Mouse (Mus musculus) layer of hippocampus, adult 8-10 months (tissue): Measurements from ENCODE around the gene Tmem38b. TPM values are rescaled to one million over a fixed set of nuclear protein-coding genes. Genes with fewer than 3 reads are reported as not detected.

Experiments
- DNase-seq, 2 experiments: peaks; one replicate each; pipeline ENCODE4 v3.0.0; 2022; ENCODE audit warnings: low spot score in 2 of 2
- total RNA-seq, 4 experiments: library from RNA; stranded (reverse); gene quantifications; 2 replicates each; pipeline ENCODE4 v1.2.4; 2022

Gene Tmem38b
- total RNA-seq, 4 experiments from 2014 or later, result 13.4 to 18.8 (median 17.3) TPM

DNA sequence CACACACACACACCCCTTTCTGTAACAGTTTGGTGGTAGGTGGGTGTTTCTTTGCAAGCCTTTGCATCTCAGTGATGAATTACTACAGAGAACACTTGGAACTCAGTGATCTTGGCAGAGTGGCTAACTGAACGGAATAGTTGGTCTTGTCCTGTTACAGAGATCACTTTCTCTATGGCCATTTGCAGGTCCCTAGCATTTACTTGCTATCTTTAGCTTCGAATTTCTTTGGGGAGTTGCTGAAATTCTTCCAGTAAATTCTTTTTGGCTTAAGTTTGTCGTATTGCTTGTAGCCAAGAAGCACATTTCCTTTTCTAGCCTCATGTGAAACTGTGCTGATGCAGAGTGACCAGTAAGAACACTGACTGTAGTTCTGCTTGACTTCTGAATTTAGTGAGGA is 3.1 kb downstream of the Tmem38b start:
- no peak for DNase-seq

DNA sequence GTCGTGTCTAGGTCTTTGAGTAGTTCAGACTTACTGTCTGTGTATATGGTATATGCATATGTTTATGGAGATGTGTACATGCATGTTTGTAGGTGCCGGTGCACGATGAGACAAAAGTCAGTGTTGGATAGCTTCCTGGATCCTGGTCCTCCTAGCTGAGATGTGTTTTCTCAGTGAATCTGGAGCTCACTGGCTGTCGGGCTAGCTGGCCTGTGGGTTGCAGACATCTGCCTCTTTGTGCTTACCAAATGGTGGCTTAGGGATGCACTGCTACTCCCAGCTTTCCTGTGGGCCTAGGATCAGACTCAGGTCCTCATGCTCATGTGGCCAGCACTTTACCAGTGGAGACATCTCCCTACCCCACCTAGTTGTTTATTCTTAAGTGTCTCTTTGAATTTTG is 4.2 kb downstream of the Tmem38b start:
- peak; percentile 39 to 47 for DNase-seq

DNA sequence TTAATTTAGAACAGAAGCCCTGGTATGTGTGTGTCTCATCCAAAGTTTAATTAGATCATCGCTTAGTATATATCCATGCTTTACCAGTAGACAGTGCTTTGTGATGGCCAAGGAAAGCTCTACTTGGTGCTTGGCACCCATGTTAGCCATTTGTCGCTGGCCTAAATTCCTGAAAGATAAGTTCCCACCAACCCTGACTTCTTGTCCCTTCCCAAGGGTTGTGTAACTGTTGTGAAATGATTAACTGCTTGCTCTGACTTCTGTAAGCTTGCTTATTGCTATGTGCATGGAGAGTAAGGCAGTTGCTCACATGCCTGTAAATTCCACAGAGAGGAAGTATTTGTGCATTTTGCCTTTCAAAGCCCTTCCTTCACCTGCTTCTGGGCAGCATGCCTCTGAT is 4.7 kb downstream of the Tmem38b start:
- DNase-seq, result no peak

DNA sequence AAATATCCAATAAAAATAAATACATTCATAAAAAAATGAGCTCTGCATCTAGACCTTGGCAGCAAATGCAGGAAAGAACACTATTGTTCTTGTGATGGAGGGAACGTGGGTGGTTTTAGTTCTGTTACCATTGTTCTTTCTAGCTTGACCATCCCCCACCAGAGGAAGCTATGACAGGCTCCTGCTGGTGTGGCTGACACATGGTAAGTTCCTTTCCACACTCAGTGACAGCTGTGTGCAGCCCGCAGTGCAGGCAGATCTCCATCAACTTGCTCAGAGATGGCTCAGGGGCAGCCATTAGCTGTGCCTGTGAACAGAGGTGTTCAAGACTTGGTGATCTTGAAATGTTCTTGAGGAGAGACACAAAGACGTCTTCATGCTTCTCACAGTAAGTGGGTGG is 6.5 kb downstream of the Tmem38b start:
- peak; percentile 36 to 43 for DNase-seq

DNA sequence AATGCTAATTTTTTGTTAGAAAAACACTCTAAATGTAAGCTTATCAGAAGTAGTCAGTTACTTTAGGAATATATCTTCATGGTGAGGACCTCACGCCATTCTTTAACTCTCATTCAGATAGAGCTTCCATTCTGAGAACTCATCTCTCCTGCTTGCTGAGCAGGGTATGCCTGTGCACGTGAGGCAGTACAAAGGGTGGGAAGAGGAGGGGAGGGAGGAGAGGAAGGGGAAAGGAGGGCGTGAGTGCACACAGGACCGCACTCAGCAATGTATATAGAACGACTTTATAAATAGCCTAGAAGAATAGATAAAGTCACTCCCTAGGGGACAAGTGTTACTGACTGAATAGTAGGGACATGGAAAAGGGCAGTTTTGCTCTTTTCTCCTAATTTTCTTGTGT is 11.1 kb downstream of the Tmem38b start:
- no peak for DNase-seq

DNA sequence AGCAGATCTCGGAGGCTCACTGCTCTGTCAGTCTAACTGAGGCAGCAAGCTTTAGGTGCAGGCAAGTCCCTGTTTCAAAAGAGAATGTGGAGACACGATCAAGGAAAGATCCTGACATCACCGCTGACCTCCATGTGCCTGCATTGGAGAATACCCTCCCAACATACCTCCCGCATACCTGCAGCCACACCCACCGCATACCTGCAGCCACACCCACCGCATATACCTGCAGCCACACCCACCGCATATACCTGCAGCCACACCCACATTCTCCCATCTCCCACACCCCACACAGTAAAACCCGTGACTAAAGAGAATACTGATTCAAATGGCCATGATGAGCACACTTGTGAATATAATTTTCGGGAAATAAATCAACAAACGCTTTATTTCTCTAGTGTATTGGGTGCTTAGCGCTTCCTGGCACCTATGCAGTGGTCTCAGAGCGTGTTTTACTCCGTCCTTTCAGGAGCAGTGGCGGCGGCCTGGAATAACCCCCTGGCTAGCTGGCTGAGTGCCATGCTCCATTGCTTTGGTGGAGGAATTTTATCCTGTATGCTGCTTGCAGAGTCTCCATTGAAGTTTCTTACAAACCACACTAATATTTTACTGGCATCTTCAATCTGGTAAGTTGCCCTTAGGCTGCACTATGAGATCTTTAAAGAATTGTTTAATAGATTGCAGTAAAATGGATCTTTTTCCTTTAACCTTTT is 14.5 kb downstream of the Tmem38b start:
- no peak for DNase-seq

DNA sequence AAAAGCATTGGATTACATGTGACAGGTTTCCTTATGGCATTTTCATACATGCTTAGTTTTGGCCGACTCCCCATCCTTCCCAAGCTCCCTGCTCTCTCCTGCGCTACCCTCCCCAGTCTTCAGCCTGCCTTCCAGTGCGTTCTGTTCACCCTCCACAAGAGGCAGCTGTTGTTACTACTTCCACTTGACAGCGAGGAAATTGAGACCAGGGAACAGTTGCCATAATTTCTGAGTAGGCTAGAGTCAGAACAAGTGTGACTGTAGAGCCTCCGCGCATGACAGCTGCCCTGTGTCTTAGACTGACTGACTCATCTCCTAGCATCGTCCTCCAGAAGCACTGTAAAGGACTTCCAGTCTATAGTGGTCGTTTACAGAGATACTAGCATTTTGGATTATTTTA is 17.7 kb downstream of the Tmem38b start:
- peak; percentile 38 to 50 for DNase-seq

DNA sequence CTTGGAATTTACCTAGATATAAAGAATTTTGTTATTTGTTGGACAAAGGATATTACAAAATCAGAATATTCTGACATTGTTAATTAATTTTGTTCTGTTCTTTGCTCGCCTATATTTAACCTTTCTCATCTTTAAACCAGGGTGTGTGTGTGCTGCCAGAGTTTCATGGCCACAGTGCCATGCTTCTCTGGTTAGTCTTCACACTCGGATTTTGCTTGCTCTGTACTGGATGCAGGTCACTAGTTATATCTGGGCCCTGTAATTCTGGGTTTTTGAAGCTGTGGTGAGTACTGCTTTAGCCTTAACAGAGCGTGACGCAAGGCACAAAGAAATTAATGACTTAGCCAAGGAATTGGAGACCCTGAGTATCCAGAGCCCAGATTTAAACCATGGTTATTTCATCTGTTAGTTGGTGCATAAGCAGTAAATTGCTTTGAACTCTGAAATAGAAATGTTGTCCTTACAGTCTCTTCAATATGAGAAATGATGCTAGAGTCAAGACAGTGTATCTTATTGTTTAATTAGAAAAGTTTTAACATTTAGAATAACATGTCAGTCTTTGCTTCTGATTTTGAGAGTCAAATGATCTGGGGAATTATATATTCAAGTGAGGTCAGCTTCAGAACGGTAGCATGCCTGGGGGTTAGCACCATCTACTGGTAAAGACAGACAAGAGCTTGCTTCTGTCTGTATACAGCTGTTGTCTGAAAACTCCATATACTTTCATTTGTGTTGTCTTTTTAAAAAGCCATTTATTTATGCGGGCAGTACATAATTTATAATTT is 19.2 kb downstream of the Tmem38b start:
- peak in 1 of 2 experiments; percentile 26 for DNase-seq

DNA sequence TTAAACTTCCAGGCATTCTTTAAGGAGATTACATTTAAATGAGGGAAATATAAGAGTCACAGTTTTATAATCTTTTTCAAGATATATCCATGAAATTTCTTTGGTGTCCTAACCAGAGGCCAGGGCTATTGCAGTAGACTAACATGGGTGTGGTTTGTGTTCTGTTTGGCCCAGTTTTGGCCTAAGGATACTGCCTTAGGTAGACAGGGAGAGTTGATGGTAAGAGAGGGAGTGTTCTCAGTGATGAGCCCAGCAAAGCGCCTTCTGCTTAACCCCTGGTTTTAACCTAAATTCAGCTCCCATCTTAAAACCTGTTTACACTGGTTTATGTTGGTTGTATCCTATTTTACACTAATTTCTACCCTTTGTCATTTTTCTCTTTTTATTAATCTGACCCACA is 19.8 kb downstream of the Tmem38b start:
- DNase-seq, result no peak

DNA sequence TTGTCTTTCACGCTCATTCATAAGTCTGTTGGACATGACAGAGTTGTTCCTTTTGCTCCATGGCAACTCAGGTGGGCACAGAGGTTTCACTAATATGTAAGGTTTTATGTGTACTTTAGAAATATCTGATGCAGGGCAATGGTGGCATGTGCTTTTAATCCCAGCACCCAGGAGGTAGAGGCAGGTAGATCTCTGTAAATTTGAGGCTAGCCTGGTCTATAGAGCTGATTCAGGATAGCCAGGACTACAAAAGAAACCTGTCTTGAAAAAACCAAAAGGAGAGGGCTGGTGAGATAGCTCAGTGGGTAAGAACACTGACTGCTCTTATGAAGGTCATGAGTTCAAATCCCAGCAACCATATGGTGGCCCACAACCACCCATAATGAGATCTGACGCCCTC is 20.5 kb downstream of the Tmem38b start:
- no peak for DNase-seq

DNA sequence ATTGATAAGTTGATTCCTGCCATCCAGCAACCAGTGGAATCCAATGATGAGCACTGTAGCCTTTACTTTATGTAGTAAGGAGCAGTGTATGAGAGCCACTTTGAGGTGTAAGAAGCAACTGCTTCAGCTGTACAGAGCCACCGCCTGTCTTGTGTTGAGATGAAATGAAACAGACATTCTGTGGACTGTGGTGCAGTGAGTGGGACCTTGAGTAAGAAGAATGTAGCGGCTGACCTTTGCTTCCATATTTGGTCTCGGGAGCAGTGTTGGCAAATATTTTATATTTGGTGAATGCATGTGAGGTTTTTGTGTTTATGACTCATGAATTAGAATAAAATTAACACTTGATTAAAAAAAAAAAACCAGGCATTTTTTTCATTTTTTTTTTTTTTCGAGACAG is 21.7 kb downstream of the Tmem38b start:
- no peak for DNase-seq

DNA sequence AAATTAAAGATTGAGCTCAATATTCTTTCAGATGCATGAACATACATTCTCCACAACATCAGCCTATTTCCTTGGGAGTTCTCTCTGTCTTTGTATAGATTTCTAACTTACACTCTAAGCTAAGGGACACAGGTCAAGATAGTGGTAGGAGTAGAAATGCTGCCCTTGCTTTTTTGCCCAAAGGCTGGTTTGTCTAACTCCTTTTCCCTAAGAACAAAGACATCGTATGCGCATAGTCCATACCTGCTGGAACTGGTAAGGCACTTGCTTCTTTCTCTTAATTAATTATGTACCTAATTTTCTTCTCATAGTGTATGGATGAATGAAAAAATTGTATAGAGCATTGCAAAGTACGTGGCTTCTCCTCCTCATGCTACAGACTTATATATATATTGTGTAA is 22.5 kb downstream of the Tmem38b start:
- DNase-seq, result no peak

DNA sequence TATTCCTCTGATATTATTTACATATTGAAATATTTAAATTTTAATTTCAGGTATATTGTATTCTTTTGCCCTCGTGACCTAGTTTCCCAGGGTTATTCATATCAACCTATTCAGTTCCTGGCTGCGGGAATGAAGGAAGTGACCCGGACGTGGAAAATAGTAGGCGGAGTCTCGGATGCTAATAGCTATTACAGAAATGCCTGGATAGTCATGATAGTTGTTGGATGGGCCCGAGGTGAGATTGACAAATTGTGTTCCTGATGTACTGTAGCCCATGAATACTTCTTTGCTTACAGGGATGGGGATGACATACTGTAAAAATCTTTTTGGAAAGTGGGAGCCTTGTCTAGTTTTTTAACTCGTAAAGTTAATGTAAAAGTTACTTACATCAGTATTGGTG is 23.0 kb downstream of the Tmem38b start:
- DNase-seq, result no peak

DNA sequence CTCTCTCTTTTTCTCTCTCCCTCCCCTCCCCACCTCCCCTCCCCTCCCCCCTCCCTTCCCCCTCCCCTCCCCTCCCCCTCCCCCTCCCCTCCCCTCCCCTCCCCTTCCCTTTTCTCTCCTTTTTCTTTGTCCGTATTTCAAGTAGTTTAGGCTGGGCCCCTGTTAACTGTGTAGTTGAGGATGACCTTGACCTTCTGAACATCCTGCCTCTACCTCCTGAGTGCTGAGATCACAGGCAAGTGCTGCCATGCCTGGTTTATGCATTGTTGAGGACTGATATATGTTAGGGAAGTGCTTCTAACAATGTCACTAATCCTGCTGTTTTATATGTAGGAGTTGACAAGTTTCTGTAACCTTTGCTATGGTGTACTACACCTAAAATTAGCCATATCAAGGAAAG is 24.0 kb downstream of the Tmem38b start:
- no peak for DNase-seq

DNA sequence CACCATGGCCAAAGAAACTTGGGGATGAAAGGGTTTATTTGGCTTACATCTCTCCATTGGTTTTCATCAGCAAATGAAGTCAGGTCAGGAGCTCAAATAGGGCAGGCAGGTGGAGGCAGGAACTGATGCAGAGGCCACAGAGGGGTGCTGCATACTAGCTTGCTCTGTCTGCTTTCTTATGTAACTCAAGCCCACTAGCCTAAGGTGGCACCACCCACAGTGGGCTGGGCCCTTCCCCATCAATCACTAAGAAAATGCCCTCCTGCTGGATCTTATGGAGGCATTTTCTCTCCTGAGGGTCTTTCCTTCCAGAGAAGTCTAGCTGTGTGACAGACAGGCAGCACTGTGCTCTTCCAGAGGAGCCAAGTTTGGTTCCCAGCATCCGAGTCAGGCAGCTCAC is 27.5 kb downstream of the Tmem38b start:
- DNase-seq, result no peak

DNA sequence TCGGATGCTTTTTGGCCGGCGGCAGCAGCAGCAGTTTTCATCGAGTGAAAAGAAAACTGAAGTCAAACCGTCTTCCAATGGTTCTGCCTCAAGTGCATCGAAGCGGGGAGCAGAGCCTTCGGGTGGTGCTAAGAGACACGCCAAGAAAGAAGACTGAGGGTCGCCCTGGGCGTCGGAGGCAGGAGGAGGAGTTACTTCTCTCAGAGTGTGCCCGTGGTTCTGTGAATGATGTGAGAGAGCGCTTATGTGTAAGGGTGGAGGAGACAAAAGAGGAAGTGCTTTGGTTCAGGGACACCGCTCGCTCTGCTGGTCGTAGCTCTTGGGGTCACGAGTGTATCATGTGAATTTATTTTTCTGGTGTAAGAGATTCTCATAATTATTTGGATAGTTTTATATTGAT is 34.1 kb downstream of the Tmem38b start:
- DNase-seq, result no peak

DNA sequence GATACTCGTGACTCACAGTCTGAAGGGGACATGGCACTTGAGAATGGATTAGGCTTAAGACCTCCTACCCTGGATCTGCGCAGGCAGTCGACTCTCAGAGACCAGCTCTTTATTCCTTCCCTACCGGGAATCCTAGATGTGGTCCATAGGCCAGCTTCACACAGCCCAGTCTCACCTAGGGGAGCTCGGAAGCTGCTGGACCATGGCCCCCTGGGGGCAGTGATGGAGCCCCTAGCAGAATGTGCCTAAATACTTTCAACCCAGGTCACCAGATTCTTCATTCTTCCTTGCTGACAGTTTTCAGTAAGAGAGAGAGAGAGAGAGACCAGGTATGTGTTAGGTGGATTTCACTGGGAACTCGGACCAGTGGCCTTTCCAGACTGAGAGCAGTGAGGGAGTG is 36.3 kb downstream of the Tmem38b start:
- no peak for DNase-seq

DNA sequence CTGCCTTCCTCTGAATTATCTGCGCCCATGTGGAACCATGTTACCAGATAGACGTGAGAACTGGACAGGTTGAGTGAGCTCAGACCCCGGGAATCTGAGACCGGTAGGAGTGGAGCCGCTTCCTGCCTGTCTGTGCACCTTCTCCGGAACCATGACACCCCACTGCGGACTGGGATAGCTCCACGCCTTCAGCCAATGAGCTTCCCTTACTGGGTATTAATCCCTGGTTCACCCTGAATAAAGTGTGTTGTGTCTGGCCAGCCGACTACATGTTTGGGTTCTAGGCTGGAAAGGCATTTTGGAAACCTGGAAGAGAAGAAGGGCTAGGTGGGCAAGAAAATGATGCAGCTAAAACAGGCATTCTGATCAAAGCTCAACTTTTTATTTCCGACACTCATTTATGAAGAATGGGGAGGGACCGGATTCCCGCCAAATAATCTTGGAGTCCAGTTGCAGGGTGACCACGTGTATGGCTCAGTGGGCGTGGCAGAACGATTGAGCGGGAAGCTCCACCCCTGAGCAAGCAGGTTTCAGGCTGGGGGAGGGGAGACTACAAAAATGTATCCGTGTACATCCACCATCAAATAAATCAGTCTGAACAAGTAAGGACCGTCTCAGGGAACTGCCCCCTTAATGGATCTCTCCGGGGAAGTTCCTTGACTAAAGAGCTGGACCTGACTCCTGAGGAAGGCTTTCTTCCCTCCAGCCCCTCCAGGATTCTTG is 38.4 kb downstream of the Tmem38b start:
- DNase-seq, result no peak

DNA sequence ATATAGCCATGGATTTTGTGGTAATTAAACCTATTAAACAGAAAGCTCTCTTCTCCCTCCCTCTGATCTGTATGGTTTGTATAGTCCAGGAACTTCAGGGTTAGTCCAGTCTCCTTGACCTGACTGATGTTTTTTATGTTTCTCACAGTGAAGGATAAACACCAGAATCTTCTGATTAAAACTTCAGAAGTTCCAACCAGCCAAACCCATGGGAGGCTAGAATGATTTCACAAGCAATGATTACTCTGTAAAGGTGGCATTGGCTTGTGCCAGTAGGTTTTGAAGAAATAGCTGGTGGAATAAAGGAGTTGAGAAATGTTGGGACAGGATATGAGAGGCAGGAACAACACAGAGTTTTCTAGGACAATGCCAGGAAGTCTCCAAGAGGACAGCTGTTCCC is 40.6 kb downstream of the Tmem38b start:
- no peak for DNase-seq

DNA sequence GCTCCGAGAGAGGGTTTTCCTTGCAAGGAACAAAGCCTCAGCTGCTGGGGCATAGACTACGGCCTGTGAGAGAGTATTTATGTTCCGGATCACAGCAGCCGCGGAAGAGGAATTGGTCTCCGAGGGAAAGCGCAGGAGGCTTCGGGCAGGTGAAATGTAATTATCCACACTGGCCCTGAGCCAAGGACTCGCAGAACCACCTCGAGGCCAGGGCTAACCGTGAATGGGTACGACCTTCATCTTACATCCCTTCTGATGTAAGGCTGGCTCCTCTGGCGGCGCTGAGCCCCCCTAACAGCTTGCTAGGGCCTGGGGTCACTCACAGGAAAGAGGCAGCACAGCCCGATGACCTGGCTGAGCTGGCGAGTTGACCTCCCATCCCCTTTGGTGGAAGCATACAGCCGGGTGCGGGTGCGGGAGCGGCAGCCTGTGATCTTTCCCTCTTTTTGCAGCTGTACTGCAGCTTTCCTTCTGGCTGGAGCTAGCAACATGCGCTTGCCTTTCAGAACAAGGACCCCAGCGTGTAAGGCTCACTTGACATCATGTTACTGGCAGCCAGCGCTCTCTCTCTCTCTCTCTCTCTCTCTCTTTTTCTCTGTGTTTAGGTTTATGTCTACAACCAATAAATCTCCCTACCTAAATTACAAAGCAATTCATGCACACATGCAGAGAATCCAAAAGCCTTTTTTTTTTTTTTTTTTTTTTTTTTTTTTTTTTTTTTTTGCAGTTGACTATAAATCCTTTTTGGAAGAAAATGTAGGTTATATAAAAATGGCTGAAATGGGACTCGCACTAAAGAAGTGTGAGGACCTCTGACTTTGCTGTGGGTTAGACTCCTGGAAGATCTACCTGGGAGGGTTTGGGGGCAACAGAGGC is 52.9 kb downstream of the Tmem38b start:
- DNase-seq, result no peak

DNA sequence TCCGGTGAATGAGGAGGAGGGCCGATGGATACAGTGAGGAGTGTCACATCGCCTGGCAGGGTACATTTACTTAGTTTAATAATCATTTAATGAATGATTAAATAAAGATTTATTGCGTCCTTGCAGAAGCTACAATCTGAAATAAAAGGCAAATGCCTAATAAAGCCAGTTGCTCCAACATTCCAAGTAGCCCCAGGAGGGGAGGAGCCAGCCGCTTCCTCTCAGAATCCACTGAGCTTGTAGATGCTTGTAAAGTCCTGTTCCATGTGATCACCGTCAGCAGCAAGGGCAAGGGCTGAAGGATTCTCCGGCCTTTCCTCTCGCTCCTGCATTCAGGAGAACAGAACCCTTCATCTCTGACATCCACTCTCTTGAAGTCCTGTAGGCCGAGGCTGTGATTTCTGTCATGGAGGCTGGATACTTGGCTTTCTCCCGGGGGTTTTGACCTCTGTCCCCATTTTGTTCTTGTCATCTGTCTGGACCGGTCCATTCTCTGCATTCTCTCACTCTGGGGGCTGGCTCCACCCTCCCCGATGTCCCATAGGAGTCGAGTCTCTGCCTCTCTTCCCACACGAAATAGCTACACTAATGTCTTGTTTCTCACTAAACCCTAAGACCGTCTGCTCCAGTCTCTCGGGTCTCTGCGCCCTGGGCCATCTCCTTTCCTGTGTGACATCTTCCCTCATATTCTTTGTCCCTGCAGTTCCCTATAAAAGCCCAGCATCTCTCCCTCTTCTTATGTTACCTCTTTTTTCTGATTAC is 57.3 kb downstream of the Tmem38b start:
- DNase-seq, result no peak
